ENCODE assay signal across 8 mouse cellular contexts in genomic region chr13:83729331-83730009, GRCm38 (mm10).
DNase-seq lines count a peak whose midpoint lies in the region; ATAC-seq and TF ChIP-seq lines count a peak whose summit lies in the region.

No protein-coding gene starts in this region.

- no peaks in the 10 kb centered on the region for H3K36me3 ChIP-seq in intestine, embryonic 16.5 days (ENCODE audit: control insufficient read depth, insufficient read depth, low read length)
- no peaks in the 10 kb centered on the region for H3K36me3 ChIP-seq in limb, embryonic 10.5 days

- TF ChIP-seq CTCF in embryonic fibroblast, embryonic 13.5 days (IDR thresholded peaks at IDR 0.05; ENCODE audit: borderline replicate concordance, insufficient read depth, low read length) = no peak

- peak overlapping the region; percentile 13; the same call in 1 of the 2 replicates for H3K4me3 ChIP-seq in embryonic fibroblast, embryonic 13.5 days (ENCODE audit: insufficient read depth, low read length)
- peak overlapping the region; percentile 39 for H3K4me3 ChIP-seq in intestine, embryonic 16.5 days (ENCODE audit: low read length)
- peak overlapping the region; percentile 49 for H3K4me3 ChIP-seq in limb, embryonic 10.5 days

- H3K9me3 ChIP-seq in intestine, embryonic 16.5 days (ENCODE audit: control insufficient read depth, low read length) = no peaks in the 10 kb centered on the region
- H3K9me3 ChIP-seq in limb, embryonic 10.5 days (replicated peaks) = no peaks in the 10 kb centered on the region

- DNase-seq in heart, adult 11 months = peak; percentile 70
- no peak for DNase-seq in heart, postnatal 14 days
- peak; percentile 44 to 58 for DNase-seq in adrenal gland, postnatal 36 days
- DNase-seq in limb, embryonic 10.5 days (ENCODE audit: low spot score) = peak; percentile 84
- peak; percentile 96 for DNase-seq in retina, postnatal 1 day
- no peak for DNase-seq in urinary bladder, adult 2 months (ENCODE audit: low spot score)

- H3K4me1 ChIP-seq in embryonic fibroblast, embryonic 13.5 days (ENCODE audit: control insufficient read depth, insufficient read depth, low read length) = no peaks in the 10 kb centered on the region; the same call in 1 of the 2 replicates
- H3K4me1 ChIP-seq in intestine, embryonic 16.5 days (ENCODE audit: control insufficient read depth, insufficient read depth, low read length) = peaks cover 10% of the 10 kb centered on the region
- H3K4me1 ChIP-seq in limb, embryonic 10.5 days = peaks cover 41% of the 10 kb centered on the region

- H3K27ac ChIP-seq in embryonic fibroblast, embryonic 13.5 days (ENCODE audit: insufficient read depth, low read length) = no peak overlapping the region
- peak overlapping the region; percentile 28; the same call in 1 of the 2 replicates for H3K27ac ChIP-seq in intestine, embryonic 16.5 days (ENCODE audit: low read length)
- no peak overlapping the region for H3K27ac ChIP-seq in limb, embryonic 10.5 days

- 0 out of 2 replicates have a peak, but pooled peaks have one; percentile 7 for ATAC-seq in intestine, embryonic 16.5 days

- WGBS in intestine, embryonic 16.5 days = under 1% methylated on average over 32 of the region's 33 CpGs
- under 1% methylated on average over 32 of the region's 33 CpGs for WGBS in limb, embryonic 10.5 days

- no peak overlapping the region for H3K9ac ChIP-seq in intestine, embryonic 16.5 days (ENCODE audit: low read depth, low read length)

- H3K4me2 ChIP-seq in intestine, embryonic 16.5 days (ENCODE audit: low read depth, low read length) = peak overlapping the region; percentile 46

- no peak for TF ChIP-seq POLR2A in embryonic fibroblast, embryonic 13.5 days (IDR thresholded peaks at IDR 0.05; ENCODE audit: low read depth, low read length)

- intact Hi-C loops in heart, postnatal 14 days (cut with DNase I) = loop anchor here (10.0 kb wide), 1 partner anchor 495 kb away; the partner anchor contains the start of gene Tmem161b

- peaks cover 70% of the 10 kb centered on the region for H3K27me3 ChIP-seq in intestine, embryonic 16.5 days (replicated peaks; ENCODE audit: control insufficient read depth, insufficient read depth, low read length)
- H3K27me3 ChIP-seq in limb, embryonic 10.5 days (ENCODE audit: low read depth, poor library complexity, severe bottlenecking) = peaks cover 94% of the 10 kb centered on the region

Comparison
In these comparisons a context has a peak if more than half of its experiments do, and no peak if none do; other contexts are left out.
1. DNase-seq: peak in heart, adult 11 months (single experiment), adrenal gland, postnatal 36 days (2 of 2), limb, embryonic 10.5 days (single experiment) and retina, postnatal 1 day (single experiment); none in heart, postnatal 14 days (0 of 2) and urinary bladder, adult 2 months (single experiment).
2. Peak in every context shown above with its lines, with median percentiles within 50 percentile points of each other: H3K4me3 ChIP-seq.